Mouse (Mus musculus) hematopoietic multipotent progenitor cell, adult 10-12 weeks (in vitro differentiated cells): ENCODE measurements around the gene Rcan3. TPM values are rescaled to one million over a fixed set of nuclear protein-coding genes. Genes with fewer than 3 reads are reported as not detected.

ENCODE experiments used
- polyA plus RNA-seq: library from polyadenylated mRNA; stranded (reverse); fragments of >175 nt; gene quantifications from 2 replicates; pipeline ENCODE4 v1.2.3, GENCODE M21; 2012; ENCODE audit warnings: low replicate concordance

The Rcan3 gene
- 8.4 and 13.0 TPM in 2 replicates for polyA plus RNA-seq

DNA sequence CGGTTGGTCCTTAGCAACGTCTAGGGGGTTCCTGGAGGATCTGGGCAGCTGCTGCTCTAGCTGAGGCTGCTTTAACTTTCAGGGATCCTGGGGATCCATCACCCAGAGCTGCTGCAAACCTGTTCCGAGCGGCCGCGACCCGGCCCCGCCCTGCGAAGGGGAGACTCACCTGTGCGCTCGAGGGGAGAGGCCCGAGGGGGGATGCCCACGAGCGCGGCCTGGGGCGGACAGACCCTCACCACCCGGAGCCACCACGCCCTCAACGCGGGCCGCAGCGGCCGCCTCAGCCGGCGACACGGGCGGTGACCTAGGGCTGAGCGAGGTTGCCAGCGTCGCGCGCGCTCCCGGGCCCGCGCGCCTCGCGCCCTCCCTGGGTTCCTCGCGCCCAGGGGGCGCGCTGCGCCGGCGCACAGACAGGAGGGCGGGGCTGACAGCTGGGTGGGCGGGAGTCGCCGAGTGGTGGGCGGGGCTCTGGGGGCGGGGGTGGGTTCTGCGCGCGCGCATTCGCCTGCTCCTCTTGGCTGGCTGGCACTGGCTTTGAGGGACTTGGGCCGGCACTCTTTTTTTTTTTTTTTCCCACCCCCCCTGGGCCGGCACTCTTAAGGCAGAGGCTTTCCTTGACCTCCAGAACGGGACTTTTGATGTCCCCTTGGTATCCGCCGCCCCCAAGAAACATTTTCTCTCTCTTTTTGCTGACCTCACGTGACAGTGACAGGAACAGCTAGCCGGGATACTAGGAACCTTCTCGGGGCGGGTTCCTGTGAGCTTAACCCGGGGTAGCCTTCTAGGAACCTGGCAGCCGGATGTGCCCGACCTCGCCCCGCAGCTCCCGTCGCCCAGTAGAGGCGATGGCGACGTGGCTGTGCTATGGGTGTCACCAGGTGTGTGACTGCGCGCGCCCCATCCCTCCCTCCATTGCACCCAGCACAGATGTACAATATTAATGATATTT lies at the start of gene Rcan3:
Gene Rcan3, minus strand, starts transcription at position 411 of the 952 bp plus-strand sequence.

DNA sequence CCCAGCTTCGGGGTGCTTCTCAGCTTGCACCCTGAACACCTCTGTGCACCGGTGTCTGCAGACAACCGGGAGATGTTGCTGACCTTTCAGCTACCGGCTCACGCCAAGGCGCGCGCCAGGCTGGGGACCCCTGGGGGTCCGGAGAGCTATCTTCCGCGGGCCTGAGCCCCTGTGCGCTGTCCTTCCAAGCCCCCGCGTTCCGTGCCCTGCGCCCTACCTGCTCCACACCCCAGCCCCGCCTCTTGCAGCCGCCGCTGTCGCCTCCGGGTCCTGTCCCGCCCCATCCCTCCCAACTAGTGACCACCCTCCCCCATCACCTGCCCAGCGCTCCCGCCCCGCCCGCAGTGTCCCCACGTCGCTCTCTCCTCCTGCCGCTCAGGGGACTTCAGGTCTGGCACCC lies 35.7 kb downstream of the Rcan3 start, which contains the start of gene Ncmap:
Gene Ncmap, minus strand, starts transcription at position 237 of the 400 bp plus-strand sequence.

Other genes with a start within 250 kb of the Rcan3 start
- 16.1 and 18.9 TPM in 2 replicates for gene Clic4, start 161.0 kb downstream of the Rcan3 start, polyA plus RNA-seq
- 302 and 539 TPM in 2 replicates for gene Srrm1, start 80.5 kb downstream of the Rcan3 start, polyA plus RNA-seq
- gene Ncmap, start 35.6 kb downstream of the Rcan3 start, polyA plus RNA-seq, result 2.3 and 6.2 TPM in 2 replicates
- 0.18 and 0.90 TPM in 2 replicates for gene Stpg1, start 60.9 kb upstream of the Rcan3 start, polyA plus RNA-seq
- gene Nipal3, start 61.2 kb upstream of the Rcan3 start, polyA plus RNA-seq, result 60.6 and 297 TPM in 2 replicates
- gene Grhl3, start 139.8 kb upstream of the Rcan3 start, polyA plus RNA-seq, result not detected in 2 replicates